Mouse (Mus musculus) central nervous system, embryonic 18 days (tissue): ENCODE results near the gene Cstad. TPM values are rescaled to one million over a fixed set of nuclear protein-coding genes. Genes with fewer than 3 reads are reported as not detected.

Experiments used
- polyA plus RNA-seq: library from polyadenylated mRNA; depleted of rRNA; stranded (reverse); fragments of >200 nt; gene quantifications from 2 replicates; pipeline ENCODE4 v1.2.3, GENCODE M21; 2012; rRNA removed

Cstad gene
- 0.56 and 0.59 TPM in 2 replicates for polyA plus RNA-seq

GRCm38 (mm10) chr2:30594641-30595379 is at the start of gene Cstad:
Gene Cstad, plus strand, starts transcription at chr2:30595040.

Other genes with a start within 250 kb of the Cstad start
- 358 and 371 TPM in 2 replicates for gene Sh3glb2, start 235.7 kb upstream of the Cstad start, polyA plus RNA-seq
- 45.2 and 45.4 TPM in 2 replicates for gene Miga2, start 230.8 kb upstream of the Cstad start, polyA plus RNA-seq
- gene Dolpp1, start 202.8 kb upstream of the Cstad start, polyA plus RNA-seq: 70.3 and 73.3 TPM in 2 replicates
- 28.6 and 30.9 TPM in 2 replicates for gene Crat, start 179.2 kb upstream of the Cstad start, polyA plus RNA-seq
- gene Ptpa, start 179.0 kb upstream of the Cstad start, polyA plus RNA-seq: 130 and 132 TPM in 2 replicates
- gene Ier5l, start 120.8 kb upstream of the Cstad start, polyA plus RNA-seq: 15.8 and 18.3 TPM in 2 replicates
- 1.7 and 2.2 TPM in 2 replicates for gene 1700001O22Rik, start 208.6 kb downstream of the Cstad start, polyA plus RNA-seq
- gene Ntmt1, start 212.8 kb downstream of the Cstad start, polyA plus RNA-seq: 78.0 and 82.9 TPM in 2 replicates
- gene Asb6, start 235.3 kb downstream of the Cstad start, polyA plus RNA-seq: 42.9 and 43.0 TPM in 2 replicates
- gene Prrx2, start 239.9 kb downstream of the Cstad start, polyA plus RNA-seq: 5.2 and 10.1 TPM in 2 replicates